Mouse (Mus musculus): Measurements from ENCODE around the gene Ddx21. TPM values are rescaled to one million over a fixed set of nuclear protein-coding genes. Genes with fewer than 3 reads are reported as not detected.
A peak's percentile ranks its signal among the peaks of the same experiment; 100 is the strongest.

The Ddx21 gene
- polyA plus RNA-seq, 1 experiment from 2014 or later: 35.1 TPM

DNA sequence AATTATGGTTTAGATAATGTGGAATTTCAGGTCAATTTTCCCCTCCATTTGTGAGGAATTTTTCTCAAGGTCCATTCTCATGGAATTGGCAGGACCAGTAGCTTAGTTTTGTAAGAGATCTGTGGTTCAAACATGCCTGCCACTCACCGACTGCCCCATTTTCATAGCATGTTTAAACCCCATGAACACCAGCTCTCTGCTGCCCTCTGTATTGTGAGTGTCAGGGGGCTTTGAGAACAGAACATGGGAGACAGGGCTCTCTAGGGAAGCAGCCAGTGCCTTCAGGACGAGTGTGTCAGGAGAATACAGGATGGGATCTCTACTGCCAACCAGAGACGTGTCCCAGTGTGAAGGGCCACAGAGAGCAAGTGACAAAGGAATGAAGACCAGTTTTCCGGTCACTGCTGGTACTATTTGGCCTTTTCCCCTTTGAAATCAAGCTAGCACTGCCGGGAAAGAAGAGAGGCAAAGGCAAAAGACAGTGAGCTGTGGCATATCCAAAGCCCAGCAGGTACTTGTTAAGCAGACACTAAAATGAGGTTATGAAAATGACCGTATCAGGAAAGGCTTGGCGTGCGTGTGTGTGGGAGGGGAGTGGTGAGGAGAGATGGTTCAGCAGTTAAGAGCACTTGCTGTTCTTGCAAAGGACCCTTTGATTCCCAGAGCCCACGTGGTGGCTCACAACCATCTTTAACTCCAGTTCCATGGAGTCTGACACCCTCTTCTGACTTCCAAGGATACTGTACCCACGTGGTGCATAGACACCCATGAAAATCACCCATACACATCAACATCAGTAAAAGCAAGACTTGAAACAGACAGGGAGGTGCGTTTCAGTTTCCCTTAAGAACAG, 46.1 kb downstream of the Ddx21 start:
- Histone ChIP-seq H3K4me1 (peaks cover 5% of the 10 kb centered on the region; the same call in 1 of the 2 replicates), H3K27me3 (replicated peaks; ENCODE audit: low read depth, poor library complexity, severe bottlenecking) (no peaks in the 10 kb centered on the region), H3K36me3 (replicated peaks) (peaks cover 46% of the 10 kb centered on the region), H3K27ac (replicated peaks) (no peak overlapping the region), H3K4me3 (no peak overlapping the region), H3K9me3 (no peaks in the 10 kb centered on the region)
- WGBS: 69% methylated on average over 11 of the region's 11 CpGs
- no peak for DNase-seq (ENCODE audit: low spot score)

DNA sequence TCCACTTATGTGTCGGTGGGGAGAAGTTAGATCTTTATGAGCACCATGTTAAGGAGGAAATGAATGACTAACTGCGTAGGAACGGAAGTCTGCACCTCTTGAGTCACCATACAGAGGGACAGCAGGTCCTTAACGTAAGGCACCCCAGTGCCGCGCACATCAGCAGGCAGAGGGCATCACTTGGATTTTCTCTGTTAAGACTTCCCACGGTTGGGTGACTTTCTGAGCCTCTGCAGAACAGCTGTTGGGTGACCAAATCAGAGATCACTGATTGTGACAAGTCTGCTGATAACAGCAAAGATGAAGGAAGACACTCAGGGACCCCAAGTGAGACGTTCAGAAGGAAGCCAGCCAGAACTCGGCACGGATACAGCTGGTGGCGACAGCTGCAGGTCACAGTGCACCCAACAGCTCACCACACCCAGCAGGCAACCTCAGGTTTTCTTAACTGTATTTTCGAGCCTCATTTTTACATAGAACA, 48.4 kb downstream of the Ddx21 start:
- Histone ChIP-seq H3K4me1 (peaks cover 5% of the 10 kb centered on the region; the same call in 1 of the 2 replicates), H3K27ac (replicated peaks) (no peak overlapping the region), H3K9me3 (no peaks in the 10 kb centered on the region), H3K4me3 (no peak overlapping the region), H3K27me3 (replicated peaks; ENCODE audit: low read depth, poor library complexity, severe bottlenecking) (no peaks in the 10 kb centered on the region), H3K36me3 (replicated peaks) (peaks cover 24% of the 10 kb centered on the region)
- WGBS: 88% methylated on average over 12 of the region's 12 CpGs
- no peak for DNase-seq (ENCODE audit: low spot score)

DNA sequence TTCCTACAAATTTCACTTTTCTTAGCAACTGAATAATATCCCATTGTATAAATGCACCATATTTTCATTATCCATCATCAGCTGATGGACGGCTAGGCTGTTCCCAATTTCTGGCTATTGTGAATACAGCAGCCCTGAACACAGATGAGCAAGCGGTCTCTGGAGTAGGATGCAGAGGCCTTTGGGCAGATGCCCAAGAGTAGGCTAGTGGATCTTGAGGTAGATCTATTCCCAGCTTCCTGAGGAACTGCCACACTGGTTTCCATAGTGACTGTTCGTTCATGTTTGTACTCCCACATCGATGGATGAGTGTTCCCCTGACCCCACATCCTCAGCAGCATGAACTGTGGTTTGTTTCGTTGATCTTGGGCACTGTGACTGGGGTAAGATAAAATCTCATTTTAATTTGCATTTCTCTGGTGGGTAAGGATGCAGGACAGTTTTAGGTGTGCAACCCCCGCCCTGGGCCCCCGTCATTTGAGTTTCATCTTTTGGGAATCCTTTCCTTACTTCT, 51.2 kb downstream of the Ddx21 start:
- H3K4me3 ChIP-seq: no peak overlapping the region
- no peaks in the 10 kb centered on the region for H3K9me3 ChIP-seq
- no peak overlapping the region for H3K27ac ChIP-seq (replicated peaks)
- H3K27me3 ChIP-seq (replicated peaks; ENCODE audit: low read depth, poor library complexity, severe bottlenecking): no peaks in the 10 kb centered on the region
- peaks cover 2% of the 10 kb centered on the region; the same call in 1 of the 2 replicates for H3K4me1 ChIP-seq
- 89% methylated on average over 7 of the region's 7 CpGs for WGBS
- DNase-seq (ENCODE audit: low spot score): no peak
- H3K36me3 ChIP-seq (replicated peaks): no peaks in the 10 kb centered on the region

DNA sequence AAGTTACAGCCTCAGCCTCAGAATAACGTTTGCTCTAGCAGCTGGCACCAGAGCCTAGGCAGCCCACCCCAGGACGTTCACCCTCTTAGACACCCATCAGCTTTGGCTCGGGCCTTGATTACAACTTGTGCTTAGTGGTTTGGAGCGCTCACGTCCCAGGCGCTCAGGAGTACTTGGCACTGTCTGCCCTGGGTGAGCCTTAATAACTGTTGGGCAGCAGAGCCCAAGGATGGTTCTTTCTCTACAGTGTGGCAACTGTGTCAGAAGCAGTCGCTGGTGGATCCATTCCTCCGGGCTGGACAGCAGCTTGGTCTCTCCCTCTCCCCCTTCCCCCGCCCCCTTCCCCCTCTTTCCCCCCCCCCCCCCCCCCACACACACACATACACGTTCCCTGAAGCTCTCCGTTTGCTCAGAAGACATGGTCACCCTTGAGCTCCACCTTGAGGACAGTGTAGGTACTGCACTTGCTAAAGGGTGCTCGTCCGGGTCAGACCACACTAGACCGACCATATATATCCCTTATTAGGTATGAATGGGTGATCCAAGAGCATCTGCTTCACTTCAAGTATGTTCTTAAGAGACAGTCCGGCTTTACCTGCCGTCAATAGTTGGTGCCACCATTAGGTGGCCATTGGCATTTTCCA, 52.4 kb downstream of the Ddx21 start:
- H3K4me1 ChIP-seq: no peaks in the 10 kb centered on the region
- 33% methylated on average over 15 of the region's 16 CpGs for WGBS
- no peak overlapping the region for H3K4me3 ChIP-seq
- peak; percentile 68 for DNase-seq (ENCODE audit: low spot score)
- H3K27ac ChIP-seq (replicated peaks): no peak overlapping the region
- H3K36me3 ChIP-seq (replicated peaks): no peaks in the 10 kb centered on the region
- no peaks in the 10 kb centered on the region for H3K9me3 ChIP-seq
- no peaks in the 10 kb centered on the region for H3K27me3 ChIP-seq (replicated peaks; ENCODE audit: low read depth, poor library complexity, severe bottlenecking)

DNA sequence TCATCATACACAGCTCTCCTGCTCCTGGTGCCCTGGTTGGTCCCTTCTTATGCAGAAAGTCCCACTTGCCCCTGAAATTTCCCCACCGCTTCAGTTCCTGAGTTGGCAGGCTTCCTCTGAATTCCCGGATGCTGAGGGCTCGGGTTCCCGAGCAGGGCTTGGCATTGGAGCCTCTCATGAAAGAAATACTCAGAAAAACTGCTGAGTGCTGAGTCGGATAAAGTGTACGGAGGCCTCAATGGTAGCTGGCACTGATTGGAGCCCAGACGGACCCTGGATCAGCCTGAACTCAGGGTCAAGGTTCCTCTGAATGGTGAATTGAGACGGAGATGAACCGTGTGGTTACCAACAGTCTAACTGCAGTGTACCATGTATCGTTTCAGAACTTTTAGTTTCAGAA, 55.6 kb downstream of the Ddx21 start:
- WGBS: 85% methylated on average over 10 of the region's 10 CpGs
- H3K9me3 ChIP-seq: no peaks in the 10 kb centered on the region
- H3K27me3 ChIP-seq (replicated peaks; ENCODE audit: low read depth, poor library complexity, severe bottlenecking): no peaks in the 10 kb centered on the region
- no peak for DNase-seq (ENCODE audit: low spot score)
- H3K4me3 ChIP-seq: no peak overlapping the region
- no peaks in the 10 kb centered on the region for H3K4me1 ChIP-seq
- H3K27ac ChIP-seq (replicated peaks): no peak overlapping the region
- no peaks in the 10 kb centered on the region for H3K36me3 ChIP-seq (replicated peaks)

DNA sequence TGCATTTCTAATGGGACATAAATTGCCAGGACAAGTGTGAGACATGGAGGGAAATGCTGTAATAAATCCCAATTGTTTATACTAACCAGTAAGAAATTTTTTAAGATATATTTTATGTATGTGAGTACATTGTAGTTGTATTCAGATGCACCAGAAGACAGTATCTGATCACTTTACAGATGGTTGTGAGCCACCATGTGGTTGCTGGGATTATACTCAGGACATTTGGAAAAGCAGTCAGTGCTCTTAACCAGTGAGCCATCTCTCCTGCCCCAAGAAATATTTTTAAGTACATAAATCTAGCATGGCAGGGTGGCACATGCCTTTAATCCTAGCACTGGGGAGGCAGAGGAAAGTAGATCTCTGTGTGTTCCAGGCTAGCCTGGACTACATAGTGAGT, 56.3 kb downstream of the Ddx21 start:
- DNase-seq (ENCODE audit: low spot score): no peak
- Histone ChIP-seq H3K4me3 (no peak overlapping the region), H3K4me1 (no peaks in the 10 kb centered on the region), H3K9me3 (no peaks in the 10 kb centered on the region), H3K27me3 (replicated peaks; ENCODE audit: low read depth, poor library complexity, severe bottlenecking) (no peaks in the 10 kb centered on the region), H3K36me3 (replicated peaks) (no peaks in the 10 kb centered on the region), H3K27ac (replicated peaks) (no peak overlapping the region)

DNA sequence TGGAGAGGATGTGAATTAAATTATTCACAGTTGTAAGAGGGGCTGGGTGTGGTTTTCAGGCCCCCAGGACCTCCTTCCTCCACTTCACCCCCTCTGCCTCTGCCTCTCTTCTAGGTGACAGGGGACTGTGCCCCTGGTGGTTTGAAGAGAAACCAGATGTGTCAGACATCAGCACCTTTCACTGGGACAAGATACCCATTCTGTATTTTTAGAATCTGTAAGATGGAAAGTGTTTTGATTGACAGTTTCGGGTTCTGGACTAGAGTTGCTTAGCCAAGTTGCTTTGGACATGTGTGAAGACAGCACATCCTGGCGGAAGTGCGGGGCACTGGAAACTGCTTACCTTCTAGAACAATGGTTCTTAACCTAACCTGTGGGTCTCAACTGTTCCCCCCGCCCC, 57.8 kb downstream of the Ddx21 start:
- WGBS: 95% methylated on average over 4 of the region's 4 CpGs

DNA sequence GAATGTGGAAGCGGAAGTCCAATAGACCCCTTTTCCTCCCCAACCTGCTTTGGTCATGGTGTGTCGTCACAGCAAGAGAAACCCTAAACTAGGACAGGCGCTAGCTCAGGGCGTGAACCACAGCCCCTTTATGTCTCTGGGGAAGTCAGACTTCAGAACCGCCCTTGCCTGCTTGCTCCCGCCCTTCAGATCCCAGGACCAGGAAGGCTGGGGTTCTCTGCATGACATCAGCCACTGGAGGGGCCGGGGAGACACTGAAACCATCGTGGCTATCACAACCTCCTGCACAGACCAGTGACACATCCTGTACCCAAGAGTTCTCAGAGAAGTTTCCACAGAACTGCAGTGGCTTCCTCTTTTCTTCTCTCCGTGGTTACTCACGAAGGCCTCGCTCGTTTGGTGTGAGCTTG, 58.7 kb downstream of the Ddx21 start:
- Histone ChIP-seq H3K27me3 (replicated peaks; ENCODE audit: low read depth, poor library complexity, severe bottlenecking) (no peaks in the 10 kb centered on the region), H3K36me3 (replicated peaks) (no peaks in the 10 kb centered on the region), H3K4me1 (no peaks in the 10 kb centered on the region), H3K9me3 (no peaks in the 10 kb centered on the region), H3K27ac (replicated peaks) (no peak overlapping the region), H3K4me3 (no peak overlapping the region)
- 84% methylated on average over 12 of the region's 12 CpGs for whole genome bisulfite sequencing
- DNase-seq (ENCODE audit: low spot score): no peak

More for the DNA sequence above, 57.8 kb downstream of the Ddx21 start:
- H3K36me3 ChIP-seq (replicated peaks): no peaks in the 10 kb centered on the region
- H3K4me3 ChIP-seq: no peak overlapping the region
- H3K9me3 ChIP-seq: no peaks in the 10 kb centered on the region
- H3K27me3 ChIP-seq (replicated peaks; ENCODE audit: low read depth, poor library complexity, severe bottlenecking): no peaks in the 10 kb centered on the region
- no peak for DNase-seq (ENCODE audit: low spot score)
- no peaks in the 10 kb centered on the region for H3K4me1 ChIP-seq
- H3K27ac ChIP-seq (replicated peaks): no peak overlapping the region

DNA sequence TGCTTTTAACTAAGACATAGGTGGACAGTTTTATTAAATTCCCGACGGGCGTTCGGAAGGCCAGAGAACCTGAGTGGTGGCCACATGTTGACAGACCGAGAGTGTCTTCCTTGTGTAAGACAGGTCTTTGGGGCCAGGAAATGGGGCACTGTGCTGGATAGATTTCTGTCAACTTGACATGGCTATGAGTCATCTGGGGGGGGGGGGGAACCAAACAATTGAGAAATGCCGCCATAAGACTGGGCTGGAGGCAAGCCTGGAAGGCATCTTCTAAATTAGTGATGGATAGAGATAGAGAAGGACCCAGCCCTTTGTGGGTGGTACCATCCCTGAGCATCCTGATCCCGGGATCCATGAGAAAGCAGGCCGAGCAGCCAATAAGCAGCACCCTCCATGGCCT, 59.2 kb downstream of the Ddx21 start:
- no peaks in the 10 kb centered on the region for H3K4me1 ChIP-seq
- H3K9me3 ChIP-seq: no peaks in the 10 kb centered on the region
- H3K27ac ChIP-seq (replicated peaks): no peak overlapping the region
- 93% methylated on average over 8 of the region's 8 CpGs for WGBS
- no peak for DNase-seq (ENCODE audit: low spot score)
- H3K4me3 ChIP-seq: no peak overlapping the region
- no peaks in the 10 kb centered on the region for H3K36me3 ChIP-seq (replicated peaks)
- H3K27me3 ChIP-seq (replicated peaks; ENCODE audit: low read depth, poor library complexity, severe bottlenecking): no peaks in the 10 kb centered on the region

DNA sequence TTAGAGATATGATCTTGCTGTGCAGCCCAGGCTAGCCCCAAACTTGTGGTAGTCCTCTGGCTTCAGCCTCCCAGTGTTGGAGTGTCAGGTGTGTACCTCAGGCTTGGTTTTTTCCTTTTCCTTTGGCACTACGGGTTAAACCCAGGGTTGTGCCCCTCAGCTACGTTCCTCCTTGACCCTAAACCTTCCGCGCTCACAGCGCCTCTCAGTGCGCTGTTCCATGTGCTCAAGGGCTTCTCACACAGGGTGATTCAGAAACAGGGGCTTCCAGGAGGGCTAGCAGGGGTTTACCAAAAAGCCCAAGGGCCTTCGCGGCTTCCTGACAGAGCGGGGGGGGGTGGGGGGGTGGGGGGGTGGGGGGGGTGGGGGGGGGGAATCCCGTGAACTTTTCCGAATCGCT, 59.6 kb downstream of the Ddx21 start:
- Histone ChIP-seq H3K4me1 (no peaks in the 10 kb centered on the region), H3K27me3 (replicated peaks; ENCODE audit: low read depth, poor library complexity, severe bottlenecking) (no peaks in the 10 kb centered on the region), H3K9me3 (no peaks in the 10 kb centered on the region), H3K27ac (replicated peaks) (no peak overlapping the region), H3K36me3 (replicated peaks) (no peaks in the 10 kb centered on the region), H3K4me3 (no peak overlapping the region)
- no peak for DNase-seq (ENCODE audit: low spot score)
- WGBS: 94% methylated on average over 12 of the region's 12 CpGs

DNA sequence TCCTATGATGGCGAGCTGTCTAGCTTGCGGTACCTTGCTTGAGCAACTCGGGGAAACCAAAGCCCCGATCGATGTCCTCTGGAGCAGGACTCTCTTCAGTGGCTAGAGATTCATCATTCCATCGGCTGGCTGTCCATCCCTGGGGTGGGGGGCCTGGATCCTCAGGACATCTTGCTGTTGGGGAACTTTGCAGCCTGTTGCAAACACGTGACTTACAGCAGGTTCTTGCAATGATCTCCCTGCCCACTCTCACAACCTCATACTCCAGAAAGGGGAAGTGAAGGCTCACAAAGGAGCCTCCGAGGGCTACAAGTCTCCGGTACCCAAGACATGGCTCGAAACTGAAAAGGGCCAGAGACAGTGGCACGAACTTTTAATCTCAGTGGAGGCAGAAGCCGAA, 60.6 kb downstream of the Ddx21 start:
- Histone ChIP-seq H3K4me1 (no peaks in the 10 kb centered on the region), H3K27ac (replicated peaks) (no peak overlapping the region), H3K4me3 (no peak overlapping the region), H3K36me3 (replicated peaks) (no peaks in the 10 kb centered on the region), H3K9me3 (no peaks in the 10 kb centered on the region), H3K27me3 (replicated peaks; ENCODE audit: low read depth, poor library complexity, severe bottlenecking) (no peaks in the 10 kb centered on the region)
- WGBS: 95% methylated on average over 12 of the region's 12 CpGs
- no peak for DNase-seq (ENCODE audit: low spot score)

DNA sequence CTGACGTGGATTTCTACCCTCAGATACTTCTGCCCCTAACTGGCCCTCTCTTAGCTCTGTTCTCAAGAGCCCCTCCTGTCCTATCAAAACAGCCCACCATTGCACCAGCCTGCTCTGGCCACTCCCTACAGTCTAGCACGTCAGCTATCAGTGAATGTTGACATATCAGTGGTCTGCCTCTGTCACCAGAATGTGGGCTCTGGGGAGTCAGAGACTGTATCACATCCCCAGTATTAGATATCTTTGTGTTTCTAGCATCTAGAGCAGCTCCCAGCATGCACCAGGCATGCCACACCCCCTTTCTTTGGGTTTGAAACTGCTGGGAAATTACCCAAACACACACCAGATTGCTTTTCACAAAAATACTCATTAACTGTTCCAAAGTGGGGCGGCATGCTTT, 61.3 kb downstream of the Ddx21 start:
- Histone ChIP-seq H3K27me3 (replicated peaks; ENCODE audit: low read depth, poor library complexity, severe bottlenecking) (no peaks in the 10 kb centered on the region), H3K36me3 (replicated peaks) (no peaks in the 10 kb centered on the region), H3K27ac (replicated peaks) (no peak overlapping the region), H3K9me3 (no peaks in the 10 kb centered on the region), H3K4me3 (no peak overlapping the region), H3K4me1 (no peaks in the 10 kb centered on the region)
- no peak for DNase-seq (ENCODE audit: low spot score)
- whole genome bisulfite sequencing: 68% methylated on average over 3 of the region's 3 CpGs

DNA sequence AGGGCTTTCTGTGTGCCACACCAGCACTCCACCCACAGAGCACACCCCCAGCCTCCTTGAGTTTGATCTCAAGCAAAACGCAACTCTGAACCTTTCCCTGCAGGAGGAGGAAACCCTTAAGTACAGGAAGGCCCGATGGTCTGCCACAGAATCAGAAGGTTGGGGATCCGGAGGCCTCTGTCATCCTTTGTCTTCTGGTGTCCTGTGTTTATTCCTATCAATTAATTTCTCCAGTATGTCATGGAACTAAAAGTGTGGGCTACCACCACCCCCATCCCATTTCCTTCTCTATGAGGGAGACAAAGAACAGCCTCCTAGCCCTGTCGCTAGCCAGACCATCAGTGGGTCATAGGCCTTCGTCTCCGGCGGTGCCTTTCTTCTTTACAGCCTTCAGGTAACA, 67.6 kb downstream of the Ddx21 start:
- H3K4me3 ChIP-seq: no peak overlapping the region
- no peaks in the 10 kb centered on the region for H3K9me3 ChIP-seq
- no peaks in the 10 kb centered on the region for H3K27me3 ChIP-seq (replicated peaks; ENCODE audit: low read depth, poor library complexity, severe bottlenecking)
- H3K36me3 ChIP-seq (replicated peaks): no peaks in the 10 kb centered on the region
- WGBS: 85% methylated on average over 7 of the region's 7 CpGs
- no peaks in the 10 kb centered on the region for H3K4me1 ChIP-seq
- H3K27ac ChIP-seq (replicated peaks): no peak overlapping the region
- no peak for DNase-seq (ENCODE audit: low spot score)
